In genomic region chr9:85355559-85355958, GRCm38 (mm10) we compare ENCODE assay signal across 28 mouse cellular contexts. TPM values are rescaled to one million over a fixed set of nuclear protein-coding genes. Genes with fewer than 3 reads are reported as not detected.
DNase-seq lines count a peak whose midpoint lies in the region; ATAC-seq and TF ChIP-seq lines count a peak whose summit lies in the region.
"Had no signal": no experiment of that assay in that cellular context is flagged by ENCODE, and none has a peak within 500 bp of the region (broad histone marks: within the 10 kb centered on the region; RNA-seq: fewer than 3 reads in every experiment).

No protein-coding gene starts in this region.

- no peaks in the 10 kb centered on the region for H3K4me1 ChIP-seq in kidney, postnatal 0 days (replicated peaks; ENCODE audit: insufficient read depth, low read length)
- no peaks in the 10 kb centered on the region for H3K4me1 ChIP-seq in hindbrain, embryonic 11.5 days (replicated peaks; ENCODE audit: control insufficient read depth, insufficient read depth, low read length)

- H3K9ac ChIP-seq in kidney, postnatal 0 days (ENCODE audit: low read depth, low read length) = no peak overlapping the region
- no peak overlapping the region for H3K9ac ChIP-seq in hindbrain, embryonic 11.5 days (ENCODE audit: low read depth, low read length)

- TF ChIP-seq CTCF in kidney, postnatal 0 days (IDR thresholded peaks at IDR 0.05; ENCODE audit: low read depth) = no peak
- TF ChIP-seq CTCF in Patski (IDR thresholded peaks at IDR 0.05) = no peak

- peak; percentile 9 for DNase-seq in adrenal gland, postnatal 10 days
- DNase-seq in adrenal gland, postnatal 14 days = no peak
- no peak for DNase-seq in kidney, postnatal 0 days (ENCODE audit: low spot score)
- no peak for DNase-seq in kidney, postnatal 10 days
- no peak for DNase-seq in Patski (ENCODE audit: low read depth, low spot score)
- DNase-seq in yolk sac, embryonic 10.5 days (ENCODE audit: low spot score) = peak; percentile 51
- DNase-seq in left cerebral cortex, postnatal 14 days (ENCODE audit: low spot score in 2 of 2) = no peak
- no peak for DNase-seq in hindbrain, embryonic 11.5 days (ENCODE audit: low spot score)
- DNase-seq: adrenal gland, adult 2 months; adrenal gland, adult 8-10 months; adrenal gland, postnatal 25 days; B cell, adult 2 months; cerebellum, adult 11 months; cerebellum, adult 11-12 months; cerebellum, adult 18-20 months; cerebellum, adult 2 months; cerebellum, adult 8-10 months had no signal

- in situ Hi-C loops in Patski (cut with MboI; ENCODE audit: low pct_unique_long_range_greater_than_20kb) = no loop called here

- no peak overlapping the region for H3K4me2 ChIP-seq in kidney, postnatal 0 days (ENCODE audit: low read length)
- no peak overlapping the region for H3K4me2 ChIP-seq in hindbrain, embryonic 11.5 days (replicated peaks; ENCODE audit: low read depth, low read length)

- no peak overlapping the region for H3K4me3 ChIP-seq in kidney, postnatal 0 days (replicated peaks; ENCODE audit: low read depth, low read length)
- no peak overlapping the region for H3K4me3 ChIP-seq in hindbrain, embryonic 11.5 days (ENCODE audit: low read depth, low read length)

- no peaks in the 10 kb centered on the region for H3K27me3 ChIP-seq in kidney, postnatal 0 days (ENCODE audit: insufficient read depth, low read length)
- no peaks in the 10 kb centered on the region for H3K27me3 ChIP-seq in Patski
- no peaks in the 10 kb centered on the region for H3K27me3 ChIP-seq in hindbrain, embryonic 11.5 days (ENCODE audit: control insufficient read depth, insufficient read depth, low read length)
- H3K27me3 ChIP-seq: CH12.LX had no signal

- POLR2A ChIA-PET in Patski (lab: Charles Lee) = no interaction called here

- 79% methylated on average over 5 of the region's 5 CpGs for WGBS in kidney, postnatal 0 days
- 84% methylated on average over 5 of the region's 5 CpGs for WGBS in hindbrain, embryonic 11.5 days

- no peaks in the 10 kb centered on the region for H3K9me3 ChIP-seq in kidney, postnatal 0 days (replicated peaks; ENCODE audit: low read length)
- H3K9me3 ChIP-seq in hindbrain, embryonic 11.5 days (ENCODE audit: control insufficient read depth, low read length) = no peaks in the 10 kb centered on the region

- H3K36me3 ChIP-seq in kidney, postnatal 0 days (ENCODE audit: insufficient read depth, low read length) = no peaks in the 10 kb centered on the region
- H3K36me3 ChIP-seq in hindbrain, embryonic 11.5 days (ENCODE audit: control insufficient read depth, insufficient read depth, low read length) = no peaks in the 10 kb centered on the region
- H3K36me3 ChIP-seq: G1E had no signal

- 0 out of 2 replicates have a peak, but pooled peaks have one; percentile 52 for ATAC-seq in kidney, postnatal 0 days (replicated peaks; ENCODE audit: low FRiP score, low read depth)
- peak; percentile 57 for ATAC-seq in Patski
- ATAC-seq in hindbrain, embryonic 11.5 days (ENCODE audit: low FRiP score) = no peak
- ATAC-seq: activated CD4-positive, CD25-positive, alpha-beta regulatory T cell, adult 4 months; CD4-positive, CD25-positive, alpha-beta regulatory T cell, adult 4 months had no signal

- no peak overlapping the region for H3K27ac ChIP-seq in kidney, postnatal 0 days
- H3K27ac ChIP-seq in hindbrain, embryonic 11.5 days (ENCODE audit: low read depth, low read length) = no peak overlapping the region

- CTCF ChIA-PET in Patski (lab: Charles Lee) = interaction anchor here (1.3 kb wide), 1 partner anchor 10 kb away, joined by 3 read pairs; no protein-coding TSS in a partner anchor

- intact Hi-C loops in left cerebral cortex, postnatal 14 days (cut with DNase I) = no loop called here

RNA-seq across cellular contexts. Expression of gene Tent5a, which starts 28.4 kb away (rescaled TPM):
- total RNA-seq in adrenal gland, postnatal 10 days (2021) = 10 to 100 TPM; 11.5 to 16.8 TPM
- total RNA-seq in adrenal gland, postnatal 14 days (2021) = 9.7 and 14.9 TPM in 2 replicates
- polyA plus RNA-seq in kidney, postnatal 0 days (2015; fragmentation: Nextera tagmentation; extraction: Ambion mirVana) = 3.7 and 3.9 TPM in 2 replicates
- polyA plus RNA-seq in Patski (2021) = 1.5 TPM
- total RNA-seq in left cerebral cortex, postnatal 14 days (2021) = 1 to 10 TPM; 2.2 to 3.1 TPM
- polyA plus RNA-seq in hindbrain, embryonic 11.5 days (2014; fragmentation: Nextera tagmentation; extraction: Ambion mirVana) = 4.9 and 5.2 TPM in 2 replicates

RNA-seq across cellular contexts. Expression of gene Gm11114, which starts 43.0 kb away (rescaled TPM):
- not detected for total RNA-seq in adrenal gland, postnatal 10 days (2021)
- total RNA-seq in adrenal gland, postnatal 14 days (2021) = not detected in 2 replicates
- not detected in 2 replicates for polyA plus RNA-seq in kidney, postnatal 0 days (2015; fragmentation: Nextera tagmentation; extraction: Ambion mirVana)
- polyA plus RNA-seq in Patski (2021) = not detected
- not detected for total RNA-seq in left cerebral cortex, postnatal 14 days (2021)
- polyA plus RNA-seq in hindbrain, embryonic 11.5 days (2014; fragmentation: Nextera tagmentation; extraction: Ambion mirVana) = not detected in 2 replicates
- total RNA-seq: adrenal gland, adult 18-20 months; adrenal gland, adult 2 months; adrenal gland, adult 8-10 months; adrenal gland, postnatal 25 days; adrenal gland, postnatal 36 days; adrenal gland, postnatal 4 days; CH12.LX; ES-E14; G1E; MEL had no signal
- polyA plus RNA-seq: activated CD4-positive, CD25-positive, alpha-beta regulatory T cell, adult 4 months; adrenal gland, adult 2 months; brain, embryonic 14.5 days; C2C12; CD4-positive, CD25-positive, alpha-beta regulatory T cell, adult 4 months; cerebellum, adult 2 months; G1E had no signal

Comparison
In these comparisons a context has a peak if more than half of its experiments do, and no peak if none do; other contexts are left out.
1. DNase-seq: peak in adrenal gland, postnatal 10 days (single experiment) and yolk sac, embryonic 10.5 days (single experiment); none in adrenal gland, postnatal 14 days (single experiment), kidney, postnatal 0 days (single experiment), kidney, postnatal 10 days (single experiment), Patski (single experiment), left cerebral cortex, postnatal 14 days (0 of 2) and hindbrain, embryonic 11.5 days (single experiment).